Mouse (Mus musculus) liver, embryonic 14.5 days (tissue): ENCODE data around the gene Sdcbp2. TPM values are rescaled to one million over a fixed set of nuclear protein-coding genes. Genes with fewer than 3 reads are reported as not detected.

Experiments
- ATAC-seq: fragments of 200-750 bp; cut with Nextera tagmentation; 2 replicates; pipeline ENCODE4 v1.8.0; 2017; ENCODE audit warnings: moderate number of reproducible peaks, mild to moderate bottlenecking, moderate library complexity; ENCODE audit not compliant: insufficient read depth
- DNase-seq, 3 experiments: peaks; one replicate each; pipeline ENCODE4 v3.0.0-alpha.2; 2012 to 2013; ENCODE audit warnings: low read depth in 3 of 3, low spot score in 3 of 3
- H3K27ac ChIP-seq: fragments of 300-500 bp; sonication (generic); 2 replicates; pipeline ENCODE4 v1.5.1; 2014; ENCODE audit warnings: moderate library complexity, mild to moderate bottlenecking, control low read depth, inconsistent platforms
- H3K27me3 ChIP-seq: fragments of 300-500 bp; sonication (generic); 2 replicates; pipeline ENCODE4 v1.6.1; 2014; ENCODE audit warnings: mild to moderate bottlenecking, low read length, moderate library complexity; ENCODE audit not compliant: control insufficient read depth, insufficient read depth
- H3K36me3 ChIP-seq: fragments of 300-500 bp; sonication (generic); replicated peaks from 2 replicates; pipeline ENCODE4 v1.6.1; 2014; ENCODE audit warnings: low read depth; ENCODE audit not compliant: control insufficient read depth, insufficient read depth
- H3K4me1 ChIP-seq, 2 experiments: fragments of 200-500 bp in 1 of 2; fragments of 300-500 bp in 1 of 2; sonication (generic) in 1 of 2; replicated peaks; 2 replicates each; pipeline ENCODE4 v1.6.1; 2012 to 2014; ENCODE audit warnings: antibody characterized with exemption in 1 of 2, inconsistent platforms in 1 of 2, low read length in 1 of 2; ENCODE audit not compliant: control insufficient read depth in 2 of 2, insufficient read depth in 2 of 2
- H3K4me2 ChIP-seq: fragments of 300-500 bp; sonication (generic); 2 replicates; pipeline ENCODE4 v1.6.1; 2014; ENCODE audit warnings: low read depth, mild to moderate bottlenecking, control low read depth, moderate library complexity
- H3K4me3 ChIP-seq, 2 experiments: fragments of 200-500 bp in 1 of 2; fragments of 300-500 bp in 1 of 2; sonication (generic) in 1 of 2; 2 replicates each; pipeline ENCODE4 v1.5.1; 2012 to 2014; ENCODE audit warnings: low read depth in 2 of 2, low read length in 2 of 2, mild to moderate bottlenecking in 2 of 2, control low read depth in 1 of 2, inconsistent platforms in 1 of 2, moderate library complexity in 1 of 2; ENCODE audit not compliant: insufficient read depth in 1 of 2
- H3K9ac ChIP-seq: fragments of 300-500 bp; sonication (generic); replicated peaks from 2 replicates; pipeline ENCODE4 v1.6.1; 2014; ENCODE audit warnings: mild to moderate bottlenecking, control low read depth, moderate library complexity
- H3K9me3 ChIP-seq: fragments of 300-500 bp; sonication (generic); 2 replicates; pipeline ENCODE4 v1.6.1; 2016; ENCODE audit warnings: low read length, mixed read lengths; ENCODE audit not compliant: control insufficient read depth
- CTCF ChIP-seq: IDR thresholded peaks from 2 replicates; pipeline ENCODE4 v1.5.1; 2016; ENCODE audit warnings: antibody characterized with exemption, low read depth, control low read depth
- EP300 ChIP-seq: IDR thresholded peaks from 2 replicates; pipeline ENCODE4 v1.6.1; 2016; ENCODE audit warnings: antibody characterized with exemption, low read depth
- WGBS: fragments of 180-500 bp; shearing (Covaris S2); extraction: QIAGEN DNeasy Blood & Tissue Kit; methylation state at CpG from one replicate; pipeline ENCODE4 v1.1.7; 2014; ENCODE audit not compliant: insufficient replicate concordance; 5-methylcytosine and 5-hydroxymethylcytosine counted together
- polyA plus RNA-seq, 2 experiments: library from polyadenylated mRNA; depleted of rRNA in 1 of 2; stranded (reverse) in 1 of 2; unstranded in 1 of 2; fragments of >200 nt; fragmentation: Nextera tagmentation in 1 of 2; extraction: Ambion mirVana in 1 of 2; gene quantifications; 2 replicates each; pipeline versions ENCODE4 v1.2.1 to v1.2.3; 2012 to 2014

The Sdcbp2 gene
- polyA plus RNA-seq, 2 experiments = 0.06 to 0.22 TPM

DNA sequence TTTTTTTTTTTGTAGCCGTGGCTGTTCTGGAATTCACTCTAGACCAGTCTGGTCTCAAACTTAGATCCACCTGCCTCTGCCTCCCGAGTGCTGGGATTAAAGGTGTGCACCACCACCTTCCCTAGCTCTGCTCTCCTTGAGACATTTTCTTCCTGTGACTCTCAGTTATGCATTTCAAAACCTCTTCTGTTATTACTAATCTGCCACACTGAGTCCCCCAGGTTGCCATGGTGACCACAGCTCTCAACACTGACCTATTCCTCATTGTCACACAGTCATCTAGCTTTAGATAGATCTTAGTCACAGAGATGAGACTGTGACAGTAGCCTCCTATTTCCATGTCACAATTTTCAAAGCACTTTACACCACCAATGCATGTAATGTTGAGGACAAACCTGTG, 3.0 kb upstream of the Sdcbp2 start:
- TF ChIP-seq EP300 (no peak), CTCF (no peak)
- H3K36me3 ChIP-seq = no peaks in the 10 kb centered on the region
- DNase-seq (no peak), ATAC-seq (no peak)
- no peaks in the 10 kb centered on the region for H3K27me3 ChIP-seq
- no peak overlapping the region for H3K4me3 ChIP-seq
- no peak overlapping the region for H3K27ac ChIP-seq
- WGBS = 48% methylated on average over 2 of the region's 2 CpGs
- H3K9ac ChIP-seq = no peak overlapping the region
- no peaks in the 10 kb centered on the region for H3K9me3 ChIP-seq
- H3K4me2 ChIP-seq = no peak overlapping the region
- H3K4me1 ChIP-seq = no peaks in the 10 kb centered on the region

DNA sequence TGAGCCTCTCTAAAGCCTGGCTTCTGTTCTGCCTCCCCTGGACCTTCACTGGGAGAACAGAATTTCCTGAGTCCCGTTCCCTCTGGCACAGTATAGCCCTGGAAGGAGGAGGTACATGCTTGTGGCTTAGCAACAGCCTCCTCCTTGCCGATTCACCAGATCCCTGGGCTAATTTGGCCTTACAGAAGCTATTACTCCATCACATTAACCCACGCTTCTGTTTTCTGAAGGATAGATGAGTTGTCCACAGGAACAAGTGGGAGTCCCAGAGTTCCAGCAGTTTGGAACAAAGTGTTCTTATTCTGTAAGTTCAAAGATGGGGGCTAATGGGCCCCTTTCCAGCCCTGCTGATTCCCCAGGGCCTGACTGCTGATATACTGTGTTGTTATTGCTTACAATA, 1.2 kb downstream of the Sdcbp2 start:
- peaks cover 0 to 7% of the 10 kb centered on the region in 2 experiments; a peak in 2 of 4 replicates for H3K4me1 ChIP-seq
- H3K9me3 ChIP-seq = no peaks in the 10 kb centered on the region
- WGBS = 52% methylated on average over 3 of the region's 3 CpGs
- no peaks in the 10 kb centered on the region for H3K36me3 ChIP-seq
- no peak overlapping the region for H3K4me2 ChIP-seq
- no peak overlapping the region for H3K27ac ChIP-seq
- DNase-seq = no peak
- no peak for ATAC-seq
- no peak for TF ChIP-seq EP300
- TF ChIP-seq CTCF = no peak
- H3K4me3 ChIP-seq = no peak overlapping the region
- no peaks in the 10 kb centered on the region; the same call in none of the 2 replicates for H3K27me3 ChIP-seq
- no peak overlapping the region for H3K9ac ChIP-seq

- WGBS = 60% methylated on average over 5 of the region's 5 CpGs
These were observed 2.2 kb downstream of the Sdcbp2 start for GRCm38 (mm10) chr2:151574607-151575006.

GRCm38 (mm10) chr2:151575119-151575698, 2.8 kb downstream of the Sdcbp2 start:
- Histone ChIP-seq H3K9ac (no peak overlapping the region), H3K27me3 (no peaks in the 10 kb centered on the region; the same call in none of the 2 replicates), H3K9me3 (no peaks in the 10 kb centered on the region), H3K4me3 (peak overlapping the region; percentile 47 to 49; a peak in 3 of 4 replicates), H3K4me2 (peak overlapping the region; percentile 73), H3K36me3 (no peaks in the 10 kb centered on the region), H3K27ac (no peak overlapping the region), H3K4me1 (peaks cover 0 to 7% of the 10 kb centered on the region in 2 experiments; a peak in 2 of 4 replicates)
- DNase-seq (no peak), ATAC-seq (no peak)
- 23% methylated on average over 7 of the region's 7 CpGs for WGBS
- TF ChIP-seq EP300 (no peak), CTCF (peak; percentile 25; the same call in 1 of the 2 replicates)

More at GRCm38 (mm10) chr2:151574607-151575006, 2.2 kb downstream of the Sdcbp2 start:
- Histone ChIP-seq H3K4me3 (no peak overlapping the region), H3K36me3 (no peaks in the 10 kb centered on the region), H3K4me1 (peaks cover 0 to 7% of the 10 kb centered on the region in 2 experiments; a peak in 2 of 4 replicates), H3K9ac (no peak overlapping the region), H3K27ac (no peak overlapping the region), H3K27me3 (no peaks in the 10 kb centered on the region; the same call in none of the 2 replicates), H3K4me2 (no peak overlapping the region), H3K9me3 (no peaks in the 10 kb centered on the region)
- TF ChIP-seq CTCF (no peak), EP300 (no peak)
- no peak for DNase-seq
- no peak for ATAC-seq

- WGBS = 2% methylated on average over 38 of the region's 38 CpGs
- Histone ChIP-seq H3K4me1 (peaks cover 0 to 7% of the 10 kb centered on the region in 2 experiments; a peak in 2 of 4 replicates), H3K27ac (no peak overlapping the region), H3K4me2 (peak overlapping the region; percentile 73), H3K27me3 (no peaks in the 10 kb centered on the region; the same call in none of the 2 replicates), H3K9ac (peak overlapping the region; percentile 18; the same call in 1 of the 2 replicates), H3K9me3 (no peaks in the 10 kb centered on the region), H3K36me3 (no peaks in the 10 kb centered on the region), H3K4me3 (peak overlapping the region; percentile 47 to 49)
- TF ChIP-seq CTCF (no peak), EP300 (no peak)
- DNase-seq (peak; percentile 29 to 41 (median 40)), ATAC-seq (peak; percentile 59)
These were observed 3.4 kb downstream of the Sdcbp2 start for GRCm38 (mm10) chr2:151575699-151576389.
